Mouse (Mus musculus) kidney, embryonic 16.5 days (tissue): ENCODE data around the gene Gm20518. TPM values are rescaled to one million over a fixed set of nuclear protein-coding genes. Genes with fewer than 3 reads are reported as not detected.

Source experiments
- ATAC-seq: fragments of 200-750 bp; cut with Nextera tagmentation; 2 replicates; pipeline ENCODE4 v1.8.0; 2017; ENCODE audit warnings: moderate TSS enrichment; ENCODE audit not compliant: low FRiP score, low TSS enrichment
- H3K27ac ChIP-seq: fragments of 300-500 bp; sonication (generic); 2 replicates; pipeline ENCODE4 v1.5.1; 2014; ENCODE audit warnings: low read length
- H3K27me3 ChIP-seq: fragments of 300-500 bp; sonication (generic); 2 replicates; pipeline ENCODE4 v1.6.1; 2014; ENCODE audit warnings: low read length, control low read depth, mixed read lengths; ENCODE audit not compliant: insufficient read depth
- H3K36me3 ChIP-seq: fragments of 300-500 bp; sonication (generic); 2 replicates; pipeline ENCODE4 v1.6.1; 2014; ENCODE audit warnings: low read length, control low read depth, mixed read lengths; ENCODE audit not compliant: insufficient read depth
- H3K4me1 ChIP-seq: fragments of 300-500 bp; sonication (generic); 2 replicates; pipeline ENCODE4 v1.6.1; 2014; ENCODE audit warnings: low read length, control low read depth, mixed read lengths; ENCODE audit not compliant: insufficient read depth
- H3K4me2 ChIP-seq: fragments of 300-500 bp; sonication (generic); replicated peaks from 2 replicates; pipeline ENCODE4 v1.6.1; 2014; ENCODE audit warnings: low read depth, low read length
- H3K4me3 ChIP-seq: fragments of 300-500 bp; sonication (generic); 2 replicates; pipeline ENCODE4 v1.5.1; 2014; ENCODE audit warnings: mild to moderate bottlenecking, low read length
- H3K9ac ChIP-seq: fragments of 300-500 bp; sonication (generic); replicated peaks from 2 replicates; pipeline ENCODE4 v1.6.1; 2014; ENCODE audit warnings: low read length
- H3K9me3 ChIP-seq: fragments of 300-500 bp; sonication (generic); 2 replicates; pipeline ENCODE4 v1.6.1; 2016; ENCODE audit warnings: low read length, control low read depth
- WGBS: fragments of 180-500 bp; shearing (Covaris S2); extraction: QIAGEN DNeasy Blood & Tissue Kit; methylation state at CpG from one replicate; pipeline ENCODE4 v1.1.7; 2014; 5-methylcytosine and 5-hydroxymethylcytosine counted together
- polyA plus RNA-seq: library from polyadenylated mRNA; unstranded; fragments of >200 nt; fragmentation: Nextera tagmentation; extraction: Ambion mirVana; gene quantifications from 2 replicates; pipeline ENCODE4 v1.2.1, GENCODE M21; 2015

The Gm20518 gene
- polyA plus RNA-seq, 1 experiment from 2014 or later: 2.6 TPM

- Histone ChIP-seq H3K9ac (no peak overlapping the region), H3K36me3 (no peaks in the 10 kb centered on the region), H3K4me1 (no peaks in the 10 kb centered on the region), H3K4me3 (no peak overlapping the region), H3K27ac (no peak overlapping the region), H3K4me2 (no peak overlapping the region), H3K9me3 (no peaks in the 10 kb centered on the region), H3K27me3 (peaks cover 23% of the 10 kb centered on the region)
- 65% methylated on average over 2 of the region's 2 CpGs for WGBS
- no peak for ATAC-seq
Measured at GRCm38 (mm10) chr16:17826500-17826899, 65.0 kb downstream of the Gm20518 start.

- no peaks in the 10 kb centered on the region for H3K36me3 ChIP-seq
- H3K4me1 ChIP-seq: peaks cover 10% of the 10 kb centered on the region
- H3K9me3 ChIP-seq: no peaks in the 10 kb centered on the region
- no peak overlapping the region for H3K9ac ChIP-seq
- H3K27me3 ChIP-seq: peaks cover 26% of the 10 kb centered on the region
- 85% methylated on average over 8 of the region's 8 CpGs for WGBS
- no peak overlapping the region for H3K4me3 ChIP-seq
- no peak overlapping the region for H3K27ac ChIP-seq
- ATAC-seq: no peak
- no peak overlapping the region for H3K4me2 ChIP-seq
Measured at GRCm38 (mm10) chr16:17816528-17816927, 74.9 kb downstream of the Gm20518 start.

- Histone ChIP-seq H3K4me1 (peaks cover 10% of the 10 kb centered on the region), H3K4me3 (peak overlapping the region; percentile 56), H3K27me3 (peaks cover 23% of the 10 kb centered on the region), H3K4me2 (peak overlapping the region; percentile 82), H3K27ac (no peak overlapping the region), H3K36me3 (no peaks in the 10 kb centered on the region), H3K9me3 (no peaks in the 10 kb centered on the region), H3K9ac (peak overlapping the region; percentile 77)
- peak; percentile 82 for ATAC-seq
- 2% methylated on average over 63 of the region's 63 CpGs for WGBS
Measured at GRCm38 (mm10) chr16:17815411-17816402, 75.8 kb downstream of the Gm20518 start.

GRCm38 (mm10) chr16:17813173-17813572 is 78.3 kb downstream of the Gm20518 start:
- Histone ChIP-seq H3K4me3 (no peak overlapping the region), H3K27ac (no peak overlapping the region), H3K4me2 (no peak overlapping the region), H3K4me1 (peaks cover 18% of the 10 kb centered on the region), H3K36me3 (no peaks in the 10 kb centered on the region), H3K9me3 (no peaks in the 10 kb centered on the region), H3K27me3 (peaks cover 23% of the 10 kb centered on the region), H3K9ac (no peak overlapping the region)
- ATAC-seq: no peak
- WGBS: 40% methylated on average over 4 of the region's 4 CpGs

GRCm38 (mm10) chr16:17812120-17812519 is 79.4 kb downstream of the Gm20518 start:
- H3K9ac ChIP-seq: no peak overlapping the region
- no peak for ATAC-seq
- no peak overlapping the region for H3K4me2 ChIP-seq
- H3K4me3 ChIP-seq: no peak overlapping the region
- peaks cover 23% of the 10 kb centered on the region for H3K27me3 ChIP-seq
- peaks cover 27% of the 10 kb centered on the region for H3K4me1 ChIP-seq
- WGBS: 6% methylated on average over 5 of the region's 5 CpGs
- no peak overlapping the region for H3K27ac ChIP-seq
- H3K9me3 ChIP-seq: no peaks in the 10 kb centered on the region
- H3K36me3 ChIP-seq: no peaks in the 10 kb centered on the region

GRCm38 (mm10) chr16:17809711-17810110 is 81.8 kb downstream of the Gm20518 start:
- Histone ChIP-seq H3K4me2 (no peak overlapping the region), H3K4me1 (peaks cover 39% of the 10 kb centered on the region), H3K27me3 (peaks cover 31% of the 10 kb centered on the region), H3K9me3 (no peaks in the 10 kb centered on the region), H3K4me3 (no peak overlapping the region), H3K36me3 (no peaks in the 10 kb centered on the region), H3K9ac (no peak overlapping the region), H3K27ac (peak overlapping the region; percentile 8; the same call in 1 of the 2 replicates)
- WGBS: 26% methylated on average over 7 of the region's 7 CpGs
- no peak for ATAC-seq

GRCm38 (mm10) chr16:17809125-17809524 is 82.3 kb downstream of the Gm20518 start:
- H3K4me3 ChIP-seq: no peak overlapping the region
- no peak overlapping the region for H3K4me2 ChIP-seq
- H3K27me3 ChIP-seq: peaks cover 32% of the 10 kb centered on the region
- no peaks in the 10 kb centered on the region for H3K9me3 ChIP-seq
- H3K36me3 ChIP-seq: no peaks in the 10 kb centered on the region
- H3K27ac ChIP-seq: peak overlapping the region; percentile 8; the same call in 1 of the 2 replicates
- H3K4me1 ChIP-seq: peaks cover 45% of the 10 kb centered on the region
- ATAC-seq: no peak
- 87% methylated on average over 4 of the region's 4 CpGs for WGBS
- H3K9ac ChIP-seq: no peak overlapping the region

GRCm38 (mm10) chr16:17807192-17808009 is 84.1 kb downstream of the Gm20518 start:
- 0 out of 2 replicates have a peak, but pooled peaks cover 5% of the 10 kb centered on the region for H3K36me3 ChIP-seq
- H3K4me2 ChIP-seq: peak overlapping the region; percentile 71
- WGBS: 8% methylated on average over 72 of the region's 73 CpGs
- peak; percentile 79 for ATAC-seq
- peak overlapping the region; percentile 53 for H3K9ac ChIP-seq
- H3K4me1 ChIP-seq: peaks cover 61% of the 10 kb centered on the region
- H3K4me3 ChIP-seq: peak overlapping the region; percentile 45
- no peaks in the 10 kb centered on the region for H3K9me3 ChIP-seq
- H3K27ac ChIP-seq: 0 out of 2 replicates have a peak overlapping the region, but pooled peaks have one; percentile 40
- peaks cover 46% of the 10 kb centered on the region for H3K27me3 ChIP-seq

GRCm38 (mm10) chr16:17806581-17807191 is 84.8 kb downstream of the Gm20518 start:
- Histone ChIP-seq H3K4me3 (peak overlapping the region; percentile 45), H3K4me2 (peak overlapping the region; percentile 71), H3K36me3 (0 out of 2 replicates have a peak, but pooled peaks cover 5% of the 10 kb centered on the region), H3K27ac (no peak overlapping the region), H3K9me3 (no peaks in the 10 kb centered on the region), H3K4me1 (peaks cover 67% of the 10 kb centered on the region), H3K9ac (peak overlapping the region; percentile 53), H3K27me3 (peaks cover 53% of the 10 kb centered on the region)
- WGBS: 5% methylated on average over 47 of the region's 50 CpGs
- ATAC-seq: no peak
